Mouse (Mus musculus): Measurements from ENCODE around the gene Slc28a2. TPM values are rescaled to one million over a fixed set of nuclear protein-coding genes. Genes with fewer than 3 reads are reported as not detected.
"Not testable (repeated sequence)": the region's sequence is repeated elsewhere in the genome, so short reads cannot be mapped to it uniquely, and the experiment has no call there.

Slc28a2 gene
- total RNA-seq (2017): 146 and 148 TPM in 2 replicates

- peak; percentile 92 for ATAC-seq (ENCODE audit: extremely low read depth, insufficient number of reproducible peaks, low FRiP score, poor library complexity, severe bottlenecking)
Measured at GRCm38 (mm10) chr2:122426200-122426599, at the start of gene Slc28a2. TSS of gene Slc28a2 (plus strand) at chr2:122426477.

DNA sequence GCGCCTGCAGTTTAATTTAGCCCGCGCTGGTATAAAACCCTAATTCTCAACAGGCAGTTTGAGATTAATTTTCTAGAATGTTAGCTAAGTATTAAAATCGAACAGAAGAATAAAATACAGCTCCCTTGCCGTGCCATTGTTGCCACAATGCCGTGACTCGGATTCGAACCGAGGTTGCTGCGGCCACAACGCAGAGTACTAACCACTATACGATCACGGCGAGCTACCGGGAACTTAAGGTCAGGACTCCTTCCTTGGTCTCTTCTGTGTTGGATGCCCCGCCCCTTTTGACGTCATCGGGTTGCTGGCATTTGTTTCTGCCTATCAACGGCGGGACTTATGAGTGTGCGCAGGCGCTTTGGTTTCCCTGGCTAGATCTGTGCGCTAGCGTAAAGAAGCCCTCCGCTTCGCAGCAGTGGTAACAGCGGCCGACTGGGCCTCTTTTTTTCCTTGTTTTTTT, 49.0 kb upstream of the Slc28a2 start:
- peak; percentile 72 for ATAC-seq (ENCODE audit: extremely low read depth, insufficient number of reproducible peaks, low FRiP score, poor library complexity, severe bottlenecking)

DNA sequence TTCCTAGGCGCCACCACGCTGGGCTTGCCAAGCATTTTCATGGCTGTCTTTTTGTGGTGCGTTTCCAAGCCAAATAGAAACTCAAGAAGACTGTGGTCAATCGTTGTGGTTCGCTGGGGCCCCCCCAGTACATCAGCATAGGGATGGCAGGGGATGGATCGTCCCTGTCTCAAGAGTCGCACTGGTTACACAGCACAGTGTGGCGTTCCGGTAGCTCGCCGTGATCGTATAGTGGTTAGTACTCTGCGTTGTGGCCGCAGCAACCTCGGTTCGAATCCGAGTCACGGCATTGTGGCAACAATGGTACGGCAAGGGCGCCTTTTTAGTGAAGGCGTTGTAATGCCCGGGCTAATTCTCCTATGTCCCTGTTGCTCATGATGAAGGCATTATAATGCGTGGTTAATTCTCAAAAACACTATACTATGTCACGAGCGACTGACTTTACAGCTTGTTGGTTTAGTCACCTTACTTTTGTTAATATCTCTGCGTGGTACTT, 48.5 kb upstream of the Slc28a2 start:
- peak; percentile 39 for ATAC-seq (ENCODE audit: extremely low read depth, insufficient number of reproducible peaks, low FRiP score, poor library complexity, severe bottlenecking)

DNA sequence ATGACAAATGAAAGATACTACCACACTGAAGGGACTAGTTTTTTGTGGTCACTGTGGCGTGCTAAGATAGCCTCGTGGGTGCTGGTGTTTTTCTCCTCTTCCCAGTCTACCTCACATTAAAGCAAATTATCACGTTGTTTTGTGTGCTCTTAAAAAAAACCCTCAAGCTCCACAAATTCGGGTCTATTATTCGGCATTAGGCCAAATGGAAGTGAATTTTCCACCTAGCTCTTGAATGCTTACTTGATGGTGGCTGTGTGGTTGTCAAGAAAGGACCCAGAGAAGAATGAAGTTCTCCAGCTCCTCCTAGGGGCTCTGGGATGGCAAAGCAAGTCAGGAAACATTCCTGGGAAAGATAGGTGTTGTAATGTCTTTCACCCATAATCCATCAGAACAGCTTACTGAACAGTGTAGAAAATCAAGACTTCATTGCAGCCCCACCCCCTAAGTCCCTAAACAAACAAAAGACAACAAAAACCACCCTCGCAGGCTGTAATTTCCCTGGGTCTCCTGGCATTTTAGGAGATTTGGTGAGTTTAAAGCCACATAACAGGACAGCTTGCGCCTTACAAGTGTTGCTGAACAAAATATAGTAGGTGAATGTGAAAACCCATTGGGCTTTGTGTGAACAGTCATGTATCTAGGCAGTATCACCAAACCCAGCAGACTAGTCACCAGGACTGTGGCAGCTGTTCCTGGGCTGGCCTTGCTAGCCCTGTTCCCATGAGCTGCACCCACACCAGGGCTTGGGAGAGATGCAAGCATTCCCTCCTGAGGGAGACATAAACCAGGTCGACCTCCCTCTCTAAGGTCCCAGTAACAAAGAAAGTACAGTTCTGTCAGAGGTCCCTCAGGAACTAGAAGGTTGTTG, 47.6 kb upstream of the Slc28a2 start:
- no peak for ATAC-seq (ENCODE audit: extremely low read depth, insufficient number of reproducible peaks, low FRiP score, poor library complexity, severe bottlenecking)

DNA sequence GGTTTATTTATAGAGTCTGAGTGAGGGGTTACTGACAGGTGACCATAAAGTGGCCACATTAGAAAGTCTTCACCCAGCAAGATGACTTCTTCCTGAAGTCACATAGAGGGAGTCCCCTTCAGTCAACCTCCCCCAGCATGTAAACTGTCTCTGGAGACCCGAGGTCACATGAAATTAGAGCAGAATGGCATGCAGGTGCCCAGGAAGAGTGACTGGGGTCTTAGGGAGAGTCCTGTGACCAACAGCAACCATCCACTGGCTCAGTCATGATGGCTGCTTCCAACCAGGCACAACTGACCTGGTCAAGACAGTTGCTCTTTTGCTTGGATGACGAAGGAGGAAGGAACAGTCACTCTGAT, 47.0 kb upstream of the Slc28a2 start:
- no peak for ATAC-seq (ENCODE audit: extremely low read depth, insufficient number of reproducible peaks, low FRiP score, poor library complexity, severe bottlenecking)

DNA sequence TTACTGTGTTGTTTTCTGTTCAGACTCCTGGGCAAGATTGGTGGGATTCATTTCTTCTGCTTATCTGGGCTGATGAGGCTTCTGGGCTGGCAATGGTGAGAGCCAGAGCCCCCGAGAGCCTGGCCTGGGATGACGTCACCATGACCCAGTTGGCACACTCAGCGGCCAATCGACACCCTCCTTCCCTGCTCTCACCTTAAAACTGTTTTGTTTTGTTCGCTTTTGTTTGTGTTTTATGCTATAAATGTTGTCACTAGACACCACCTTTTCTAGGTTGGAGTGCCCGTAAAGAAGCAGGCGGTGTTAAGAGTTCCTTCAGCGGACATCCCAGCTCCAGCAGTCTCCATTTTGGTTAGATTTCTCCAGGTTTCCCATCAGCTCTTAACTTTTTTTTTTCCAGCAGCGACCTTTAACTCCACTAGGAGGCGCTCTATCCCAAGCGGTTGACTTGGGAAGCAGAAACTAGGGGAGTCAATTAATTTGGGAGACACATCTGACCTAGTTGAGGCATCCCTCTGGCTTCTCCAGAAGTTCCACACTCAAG, 45.4 kb upstream of the Slc28a2 start:
- ATAC-seq (ENCODE audit: extremely low read depth, insufficient number of reproducible peaks, low FRiP score, poor library complexity, severe bottlenecking): no peak

- no peak for ATAC-seq (ENCODE audit: extremely low read depth, insufficient number of reproducible peaks, low FRiP score, poor library complexity, severe bottlenecking)
Measured at GRCm38 (mm10) chr2:122381329-122382103, 44.8 kb upstream of the Slc28a2 start.

GRCm38 (mm10) chr2:122382121-122382520, 44.2 kb upstream of the Slc28a2 start:
- no peak for ATAC-seq (ENCODE audit: extremely low read depth, insufficient number of reproducible peaks, low FRiP score, poor library complexity, severe bottlenecking)

- no peak for ATAC-seq (ENCODE audit: extremely low read depth, insufficient number of reproducible peaks, low FRiP score, poor library complexity, severe bottlenecking)
Measured at GRCm38 (mm10) chr2:122385095-122385494, 41.2 kb upstream of the Slc28a2 start.

- ATAC-seq (ENCODE audit: extremely low read depth, insufficient number of reproducible peaks, low FRiP score, poor library complexity, severe bottlenecking): not testable (repeated sequence)
Measured at GRCm38 (mm10) chr2:122387135-122387534, 39.1 kb upstream of the Slc28a2 start.

DNA sequence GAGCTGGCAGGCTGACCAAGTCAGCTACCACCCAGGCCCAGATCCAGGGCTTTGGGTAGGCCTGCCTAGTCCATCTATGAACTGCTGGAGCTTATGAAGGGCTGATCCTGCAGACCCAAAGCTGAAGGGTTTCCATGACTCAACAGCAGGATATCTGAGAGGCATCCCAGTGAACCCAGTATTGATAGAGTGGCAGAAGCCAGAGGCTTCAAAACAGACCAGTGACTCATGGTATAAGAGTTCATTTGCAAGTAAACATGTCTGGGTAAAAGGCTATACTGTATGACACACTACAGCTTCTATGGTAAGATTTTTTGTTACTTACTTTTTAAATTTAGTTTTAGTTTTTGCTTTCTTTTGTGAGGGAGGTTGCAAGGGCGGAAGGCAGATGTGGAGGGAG, 30.1 kb upstream of the Slc28a2 start:
- ATAC-seq (ENCODE audit: extremely low read depth, insufficient number of reproducible peaks, low FRiP score, poor library complexity, severe bottlenecking): no peak

DNA sequence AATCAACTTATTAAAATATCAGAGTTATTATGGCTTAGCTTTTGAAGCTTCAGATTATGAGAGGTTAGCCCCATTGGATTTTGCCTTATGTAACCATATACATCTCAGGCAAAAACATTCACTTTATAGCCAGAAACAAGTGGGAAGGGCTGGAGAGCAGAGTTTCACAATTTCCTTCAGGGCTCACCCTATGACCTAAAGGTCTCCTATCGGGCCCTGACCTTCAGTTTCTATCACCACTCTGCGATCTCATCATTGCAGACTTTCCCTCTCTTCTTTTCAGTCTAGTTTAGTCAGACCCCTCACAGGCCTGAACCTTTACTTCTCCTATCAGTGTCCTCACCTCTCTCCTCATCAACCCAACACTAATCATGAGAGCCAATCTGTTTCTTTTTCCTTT, 18.7 kb upstream of the Slc28a2 start:
- ATAC-seq (ENCODE audit: extremely low read depth, insufficient number of reproducible peaks, low FRiP score, poor library complexity, severe bottlenecking): no peak

GRCm38 (mm10) chr2:122408928-122409327, 17.3 kb upstream of the Slc28a2 start:
- peak; percentile 72 for ATAC-seq (ENCODE audit: extremely low read depth, insufficient number of reproducible peaks, low FRiP score, poor library complexity, severe bottlenecking)

DNA sequence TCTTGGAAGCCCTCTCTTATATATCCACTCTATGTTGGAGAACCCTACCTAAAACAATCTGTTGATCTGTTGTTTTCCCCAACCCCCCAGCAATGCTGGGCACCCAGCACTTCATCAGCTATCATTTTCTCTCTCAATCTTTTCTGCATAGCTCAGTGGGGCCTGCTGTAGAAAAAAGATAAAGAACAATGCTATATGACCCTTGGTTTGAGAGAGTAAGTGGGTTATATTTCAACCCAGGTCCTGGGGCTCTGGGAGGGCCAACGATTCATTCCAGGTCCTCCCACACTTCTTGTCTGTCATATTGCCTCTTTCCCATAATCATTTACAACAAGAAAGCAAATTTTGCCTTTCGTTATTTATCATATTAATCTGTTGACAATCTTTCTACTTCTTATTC, 368 bp downstream of the Slc28a2 start:
- ATAC-seq (ENCODE audit: extremely low read depth, insufficient number of reproducible peaks, low FRiP score, poor library complexity, severe bottlenecking): not testable (repeated sequence)

DNA sequence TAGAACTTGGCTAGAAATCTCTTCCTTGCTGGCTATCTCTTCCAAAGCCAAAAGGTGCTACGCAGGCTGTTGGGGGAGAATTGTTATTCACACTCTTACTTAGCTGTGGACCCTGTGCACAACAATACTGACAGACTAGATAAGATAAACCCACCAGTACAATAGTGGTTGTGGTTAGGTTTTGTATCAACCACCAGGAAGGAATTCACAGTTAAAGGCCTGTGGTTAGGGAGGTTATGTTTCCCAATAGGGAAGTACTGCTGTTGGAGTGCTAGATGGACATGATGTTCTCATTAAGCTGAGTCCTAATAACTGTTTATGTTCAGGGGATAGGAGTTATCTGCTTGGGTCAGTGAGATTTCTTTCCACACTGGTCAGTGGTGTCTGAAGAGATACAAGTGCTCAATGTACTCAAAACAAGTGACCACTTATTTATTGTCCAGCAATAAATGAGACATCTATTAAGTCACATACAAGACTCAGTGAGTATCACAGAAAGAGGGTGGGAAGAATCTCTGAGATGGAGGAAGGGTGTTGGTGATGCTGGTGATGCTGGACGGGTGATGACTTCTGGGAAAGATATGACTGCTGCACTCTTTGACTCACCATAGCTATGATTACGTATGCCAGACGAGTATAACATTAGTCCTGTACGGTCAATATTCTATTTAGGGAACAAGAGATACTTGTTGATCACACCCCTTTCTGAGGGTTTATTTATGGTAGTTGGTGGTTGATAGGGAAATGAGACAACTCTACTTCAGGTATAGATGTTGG, 12.6 kb downstream of the Slc28a2 start:
- not testable (repeated sequence) for ATAC-seq (ENCODE audit: extremely low read depth, insufficient number of reproducible peaks, low FRiP score, poor library complexity, severe bottlenecking)

DNA sequence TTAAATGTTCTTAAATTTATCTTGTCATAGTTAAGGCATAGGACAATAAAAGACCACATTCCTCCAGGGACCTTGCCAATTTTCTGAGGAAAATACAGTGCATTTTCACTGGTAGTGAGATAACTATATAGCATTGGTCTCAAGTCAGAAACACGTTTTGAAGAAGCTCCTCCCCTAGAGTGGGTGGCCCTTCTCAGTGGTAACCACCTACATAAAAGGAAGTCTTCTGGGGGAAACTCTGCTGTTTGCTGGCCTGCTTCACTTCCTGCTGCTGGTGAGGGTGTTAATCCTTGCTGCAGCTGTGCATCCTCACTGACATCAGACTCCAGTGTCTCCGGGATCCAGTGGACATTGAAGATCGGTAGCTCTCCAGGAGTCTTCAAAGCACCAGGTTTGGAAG, 14.2 kb downstream of the Slc28a2 start:
- ATAC-seq (ENCODE audit: extremely low read depth, insufficient number of reproducible peaks, low FRiP score, poor library complexity, severe bottlenecking): peak; percentile 97

DNA sequence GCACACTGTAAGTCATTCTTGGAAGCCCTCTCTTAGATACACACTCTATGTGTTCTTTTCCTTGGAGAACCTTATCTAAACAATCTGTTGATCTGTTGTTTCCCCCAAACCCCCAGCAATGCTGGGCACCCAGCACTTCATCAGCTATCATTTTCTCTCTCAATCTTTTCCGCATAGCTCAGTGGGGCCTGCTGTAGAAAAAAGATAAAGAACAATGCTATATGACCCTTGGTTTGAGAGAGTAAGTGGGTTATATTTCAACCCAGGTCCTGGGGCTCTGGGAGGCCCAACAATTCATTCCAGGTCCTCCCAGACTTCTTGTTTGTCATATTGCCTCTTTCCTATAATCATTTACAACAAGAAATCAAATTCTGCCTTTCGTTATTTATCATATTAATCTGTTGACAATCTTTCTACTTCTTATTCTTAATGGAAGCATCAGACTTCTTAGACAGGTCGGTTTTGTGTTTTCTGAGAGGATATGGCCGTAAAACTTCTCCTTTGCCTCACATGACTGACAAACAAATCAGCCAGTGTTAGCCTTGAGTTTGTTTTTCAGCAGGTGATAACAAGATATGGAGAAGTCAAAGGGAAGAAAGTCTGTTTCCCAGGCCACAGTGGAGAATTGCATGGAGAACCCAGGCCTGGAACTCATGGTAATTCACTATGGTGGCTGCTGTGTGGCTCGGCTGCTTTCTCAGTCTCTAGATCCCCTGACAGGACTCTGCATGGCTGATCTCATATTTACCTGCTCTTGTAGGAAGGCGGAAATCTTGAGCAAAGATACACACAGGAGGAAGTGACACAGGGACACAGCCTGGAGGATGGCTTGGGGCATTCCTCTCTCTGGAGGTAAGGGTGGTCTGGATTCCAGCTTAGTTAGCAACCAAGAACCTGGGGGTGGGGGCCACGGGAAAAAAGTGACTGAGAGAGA, 15.0 kb downstream of the Slc28a2 start:
- ATAC-seq (ENCODE audit: extremely low read depth, insufficient number of reproducible peaks, low FRiP score, poor library complexity, severe bottlenecking): no peak

- ATAC-seq (ENCODE audit: extremely low read depth, insufficient number of reproducible peaks, low FRiP score, poor library complexity, severe bottlenecking): no peak
Measured at GRCm38 (mm10) chr2:122450351-122450750, 24.1 kb downstream of the Slc28a2 start.
